Mouse (Mus musculus) ES-Bruce4 (cell line): Measurements from ENCODE around the gene Olfr819.
"Not testable (repeated sequence)": the region's sequence is repeated elsewhere in the genome, so short reads cannot be mapped to it uniquely, and the experiment has no call there.

ENCODE experiments used
- CTCF ChIP-seq: IDR thresholded peaks from one replicate; pipeline ENCODE4 v1.8.1; 2011; ENCODE audit warnings: low read depth, low read length
- EP300 ChIP-seq: IDR thresholded peaks from 2 replicates; pipeline ENCODE4 v1.6.1; 2011; ENCODE audit warnings: low read depth, low read length; ENCODE audit not compliant: insufficient read depth
- POLR2A ChIP-seq: IDR thresholded peaks from one replicate; pipeline ENCODE4 v1.8.1; 2011; ENCODE audit warnings: low read length; ENCODE audit not compliant: insufficient read depth

DNA sequence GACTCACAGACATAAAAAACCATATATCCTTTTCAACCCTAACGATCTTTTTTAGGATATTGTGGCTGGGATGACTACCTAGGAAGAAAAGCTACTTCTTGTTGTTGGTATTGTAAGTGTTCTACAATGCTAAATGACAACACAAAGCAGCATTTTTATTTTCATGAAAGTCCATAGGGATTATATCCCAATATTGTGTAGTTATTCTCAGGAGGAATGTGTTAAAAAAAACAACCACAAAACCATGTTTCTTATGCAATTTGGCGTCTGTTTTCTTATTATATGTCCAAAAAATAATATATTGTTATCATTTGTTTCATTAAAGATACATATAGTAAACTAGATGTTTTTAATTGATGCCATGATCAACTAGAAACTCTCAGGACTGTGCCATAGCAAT, at the start of gene Olfr819:
- TF ChIP-seq CTCF, EP300, POLR2A: not testable (repeated sequence)
